Mouse (Mus musculus) gastrocnemius, adult 2 months (tissue): Measurements from ENCODE around the gene Hacd2. TPM values are rescaled to one million over a fixed set of nuclear protein-coding genes. Genes with fewer than 3 reads are reported as not detected.

Experiments used
- DNase-seq: peaks from one replicate; pipeline ENCODE4 v3.0.0; 2022
- H3K27ac ChIP-seq: fragments of 200-600 bp; 2 replicates; pipeline ENCODE4 v1.8.1; 2022; ENCODE audit warnings: mild to moderate bottlenecking
- H3K4me3 ChIP-seq: fragments of 200-600 bp; 2 replicates; pipeline ENCODE4 v1.8.1; 2022; ENCODE audit warnings: mild to moderate bottlenecking, moderate library complexity
- CTCF ChIP-seq: fragments of 200-600 bp; IDR thresholded peaks from 2 replicates; pipeline ENCODE4 v1.8.1; 2022; ENCODE audit warnings: antibody characterized with exemption, mild to moderate bottlenecking, moderate library complexity
- intact Hi-C: fragments of 180-260 bp; cut with DNase I; formaldehyde crosslinking; loops from one replicate; pipeline ENCODE4 v1.15.1; 2025
- total RNA-seq, 2 experiments: library from RNA; stranded (reverse); gene quantifications; 2 replicates each; pipeline ENCODE4 v1.2.3; 2021

Hacd2 gene
- total RNA-seq, 2 experiments from 2014 or later = 1.8 TPM

DNA sequence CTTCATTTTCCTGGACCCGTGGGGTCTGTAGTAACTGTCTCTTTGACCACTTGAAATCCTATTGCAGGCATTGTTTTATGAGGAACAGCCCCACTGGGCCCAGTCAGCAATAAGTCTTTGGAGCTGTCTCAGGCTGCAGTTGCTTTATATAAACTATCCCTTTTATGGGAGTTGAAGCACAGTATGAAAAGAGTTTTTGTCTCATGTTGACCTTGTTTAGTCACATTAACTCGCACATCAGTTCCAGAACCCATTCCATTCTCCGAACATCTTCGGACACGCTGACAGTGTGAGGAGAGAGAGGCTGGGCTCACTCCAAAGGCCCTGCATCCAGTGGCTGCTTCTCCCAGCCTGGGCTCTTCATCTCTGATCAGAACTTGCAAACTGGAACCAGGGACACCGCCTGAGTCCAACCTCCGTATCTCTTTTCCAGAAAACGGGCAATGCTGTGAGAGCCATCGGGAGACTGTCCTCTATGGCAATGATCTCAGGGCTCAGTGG, 27.5 kb upstream of the Hacd2 start:
- H3K27ac ChIP-seq = peak overlapping the region; percentile 64

DNA sequence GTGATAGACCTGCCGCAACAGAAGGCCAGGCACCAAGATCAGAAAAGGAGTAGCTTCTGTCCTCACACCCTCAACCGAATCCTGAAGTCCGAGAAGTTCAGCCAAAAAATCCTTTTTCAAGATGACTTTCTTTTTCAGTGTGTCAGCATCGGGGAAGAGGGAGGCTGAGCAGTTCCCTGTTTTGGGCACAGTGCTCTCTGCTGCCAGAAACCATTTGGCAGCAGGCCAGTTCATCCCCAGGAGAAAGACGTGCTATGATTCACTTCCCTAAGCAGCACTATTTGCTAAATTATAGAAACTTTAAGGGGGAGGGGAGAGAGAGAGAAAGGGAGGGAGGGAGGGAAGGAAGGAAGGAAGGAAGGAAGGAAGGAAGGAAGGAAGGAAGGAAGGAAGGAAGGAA, 26.1 kb upstream of the Hacd2 start:
- H3K27ac ChIP-seq = peak overlapping the region; percentile 64
- no peak overlapping the region for H3K4me3 ChIP-seq
- peak; percentile 76 for DNase-seq
- intact Hi-C loops = no loop called here
- no peak for TF ChIP-seq CTCF

More for the DNA sequence above, 27.5 kb upstream of the Hacd2 start:
- DNase-seq = no peak
- no peak for TF ChIP-seq CTCF
- H3K4me3 ChIP-seq = peak overlapping the region; percentile 8; the same call in 1 of the 2 replicates
- intact Hi-C loops = no loop called here

DNA sequence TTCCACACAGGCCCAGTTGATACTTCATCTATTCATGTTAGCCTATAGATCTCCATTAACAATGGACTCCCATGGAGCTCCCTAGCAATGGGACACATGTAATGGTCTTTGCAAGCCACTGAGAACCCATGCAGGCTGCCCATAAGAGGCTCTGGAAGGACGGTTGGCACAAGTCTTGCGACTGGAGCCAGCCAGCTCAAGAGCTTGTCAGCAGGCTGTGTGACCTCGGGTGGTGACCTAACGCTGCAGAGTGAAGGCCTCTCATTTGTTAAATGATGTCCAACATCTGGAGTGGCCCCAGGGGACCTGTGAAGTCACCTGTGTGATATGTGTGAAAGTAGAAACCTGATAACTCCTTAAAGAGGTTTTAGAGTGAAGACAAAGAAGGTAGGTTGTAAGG, 25.2 kb upstream of the Hacd2 start:
- DNase-seq = no peak
- Histone ChIP-seq H3K4me3 (no peak overlapping the region), H3K27ac (peak overlapping the region; percentile 17; the same call in 1 of the 2 replicates)
- intact Hi-C loops = no loop called here
- TF ChIP-seq CTCF = no peak

DNA sequence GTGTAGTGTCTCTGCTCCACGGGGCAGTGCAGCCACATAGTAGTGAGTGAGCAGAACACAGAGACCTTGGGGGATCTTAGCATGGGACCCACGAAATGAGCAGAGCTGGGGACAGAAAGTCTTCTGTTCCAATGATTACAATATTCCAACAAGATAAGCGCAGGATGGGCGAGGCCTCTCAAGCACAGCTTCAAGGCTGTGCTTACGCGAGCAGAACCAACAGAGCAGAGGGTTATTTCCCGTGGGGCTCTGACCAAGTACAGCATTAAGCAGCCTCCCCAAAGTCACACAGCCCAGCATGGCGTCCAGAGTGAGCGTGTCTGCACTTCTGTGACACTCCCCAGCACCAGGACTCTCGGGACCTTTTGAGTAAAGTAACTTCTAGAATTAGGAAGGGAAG, 24.7 kb upstream of the Hacd2 start:
- intact Hi-C loops = no loop called here
- no peak for DNase-seq
- TF ChIP-seq CTCF = no peak
- Histone ChIP-seq H3K4me3 (no peak overlapping the region), H3K27ac (no peak overlapping the region)

DNA sequence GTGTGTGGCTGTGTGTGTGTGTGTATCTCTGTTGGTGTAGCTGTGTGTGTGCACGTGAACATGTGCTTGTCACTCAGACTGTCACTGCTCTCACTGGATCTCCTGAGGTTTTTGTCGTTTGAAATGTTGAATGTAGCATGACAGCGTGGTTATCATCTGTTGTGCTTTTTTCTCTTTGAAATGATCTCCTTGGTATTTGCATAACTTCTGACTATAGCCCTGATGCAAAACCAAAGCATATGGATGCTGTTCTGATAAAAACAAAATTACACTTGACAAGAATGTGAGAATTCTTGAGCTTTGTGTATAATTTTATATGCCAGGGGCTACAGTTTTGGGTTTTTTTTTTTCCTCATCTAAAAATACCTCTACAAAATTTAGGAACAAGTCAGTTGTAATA, 23.2 kb upstream of the Hacd2 start:
- intact Hi-C loops = no loop called here
- Histone ChIP-seq H3K4me3 (no peak overlapping the region), H3K27ac (no peak overlapping the region)
- no peak for TF ChIP-seq CTCF
- no peak for DNase-seq

DNA sequence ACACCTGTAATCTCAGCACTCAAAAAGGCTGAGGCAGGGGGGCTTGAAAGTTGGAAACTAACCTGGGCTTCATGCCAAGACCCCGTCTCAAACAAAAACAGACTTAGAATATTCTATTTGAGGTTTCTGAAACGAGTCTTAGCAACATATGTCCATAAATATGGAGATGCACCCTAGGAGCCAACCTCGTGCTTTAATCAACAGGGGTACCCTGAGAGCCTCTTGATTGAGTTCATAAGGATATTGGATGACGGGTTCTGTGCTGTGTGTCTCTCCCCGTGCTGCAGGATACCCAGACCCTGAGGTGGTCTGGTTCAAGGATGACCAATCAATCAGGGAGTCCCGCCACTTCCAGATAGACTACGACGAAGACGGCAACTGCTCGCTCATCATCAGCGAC, 22.2 kb upstream of the Hacd2 start:
- intact Hi-C loops = no loop called here
- Histone ChIP-seq H3K27ac (no peak overlapping the region), H3K4me3 (no peak overlapping the region)
- DNase-seq = no peak
- TF ChIP-seq CTCF = no peak

DNA sequence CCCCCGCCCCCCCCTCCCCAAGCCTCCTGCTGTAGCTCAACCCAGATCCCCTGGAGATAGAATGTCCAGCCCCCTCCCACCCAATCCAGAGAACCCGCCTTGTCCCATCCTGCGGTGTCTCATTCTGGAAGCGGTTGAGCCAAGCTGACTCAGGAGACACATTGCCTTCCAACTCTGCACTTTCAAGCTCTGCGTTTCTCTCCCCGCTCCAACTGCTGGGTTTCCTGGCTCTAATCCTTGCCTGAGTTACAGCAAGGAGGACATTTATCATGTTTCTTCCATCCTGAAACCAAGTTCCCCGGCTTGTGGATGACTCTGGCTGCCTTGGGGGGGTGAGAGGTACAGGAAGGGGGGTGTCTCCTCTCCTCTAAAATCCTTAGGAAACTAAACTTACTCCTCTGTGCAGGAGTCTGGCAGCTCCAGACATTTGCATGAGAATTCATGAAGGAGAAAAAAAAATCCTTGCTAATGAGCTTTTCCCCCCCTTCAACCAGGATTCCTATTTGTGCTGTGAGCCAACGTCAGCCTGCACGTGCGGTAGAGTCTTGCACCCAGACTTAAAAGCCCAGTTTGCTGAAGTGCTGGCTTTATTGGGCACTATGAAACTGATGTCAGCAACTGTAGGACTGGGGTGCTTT, 21.2 kb upstream of the Hacd2 start:
- Histone ChIP-seq H3K27ac (no peak overlapping the region), H3K4me3 (no peak overlapping the region)
- peak; percentile 41 for DNase-seq
- intact Hi-C loops = no loop called here
- no peak for TF ChIP-seq CTCF

DNA sequence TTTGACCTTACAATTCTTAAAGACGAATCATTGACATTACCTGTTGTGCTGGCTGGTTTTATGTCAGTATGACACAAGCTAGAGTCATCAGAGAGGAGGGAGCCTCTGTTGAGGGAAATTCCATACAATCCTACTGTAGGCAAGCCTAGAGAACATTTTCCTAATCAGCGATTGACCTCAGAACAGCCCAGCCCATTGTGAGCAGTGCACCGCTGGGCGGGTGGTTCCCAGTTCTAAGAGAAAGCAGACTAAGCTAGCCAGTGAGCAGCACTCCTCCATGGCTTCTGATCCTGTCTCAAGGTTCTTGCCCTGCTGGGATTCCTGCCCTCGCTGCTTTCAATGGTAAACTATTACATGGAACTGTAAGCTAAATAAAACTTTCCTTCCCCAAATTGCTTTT, 17.9 kb upstream of the Hacd2 start:
- TF ChIP-seq CTCF = no peak
- intact Hi-C loops = no loop called here
- no peak overlapping the region for H3K27ac ChIP-seq

DNA sequence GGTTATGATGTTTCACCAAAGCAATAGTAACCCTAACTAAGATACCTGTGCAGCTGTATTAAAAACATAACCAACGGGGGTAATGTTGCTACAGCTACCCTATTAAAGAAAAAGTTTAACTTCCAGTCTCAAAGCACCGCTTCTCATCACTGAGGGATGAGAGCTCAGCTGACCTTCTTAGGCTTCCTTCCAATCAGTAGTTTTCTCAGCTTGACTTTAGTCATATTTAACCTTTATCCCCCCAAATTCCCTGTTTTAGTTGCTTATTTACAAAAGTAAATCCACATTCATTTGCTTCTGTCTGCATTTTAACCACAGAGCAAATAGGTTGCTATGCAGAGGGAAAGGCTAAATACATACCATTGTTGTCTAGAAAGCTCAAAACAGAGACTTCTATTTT, 17.5 kb upstream of the Hacd2 start:
- no peak overlapping the region for H3K27ac ChIP-seq
- DNase-seq = no peak
- no peak for TF ChIP-seq CTCF
- intact Hi-C loops = no loop called here
- no peak overlapping the region for H3K4me3 ChIP-seq

More for the DNA sequence above, 17.9 kb upstream of the Hacd2 start:
- DNase-seq = no peak
- no peak overlapping the region for H3K4me3 ChIP-seq

DNA sequence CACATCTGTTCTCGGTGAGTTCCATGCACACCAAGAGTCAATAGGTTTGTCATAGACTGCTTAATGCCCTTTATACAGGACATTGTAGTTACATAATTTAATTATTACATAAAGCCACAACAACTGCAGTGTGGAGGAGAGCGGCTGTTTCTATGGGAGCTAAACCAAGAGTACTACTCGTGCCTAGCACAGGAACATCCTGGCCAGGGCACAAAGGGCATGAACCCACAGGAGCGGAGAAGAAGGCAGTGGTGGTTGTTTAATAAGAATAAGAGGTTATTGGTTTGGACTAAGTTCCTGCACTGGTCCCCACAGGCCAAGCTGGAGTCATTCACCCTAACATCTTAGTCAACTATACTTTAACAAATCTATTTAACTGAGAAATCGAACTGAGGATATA, 16.0 kb upstream of the Hacd2 start:
- no peak for TF ChIP-seq CTCF
- DNase-seq = no peak
- intact Hi-C loops = no loop called here
- Histone ChIP-seq H3K27ac (no peak overlapping the region), H3K4me3 (no peak overlapping the region)

DNA sequence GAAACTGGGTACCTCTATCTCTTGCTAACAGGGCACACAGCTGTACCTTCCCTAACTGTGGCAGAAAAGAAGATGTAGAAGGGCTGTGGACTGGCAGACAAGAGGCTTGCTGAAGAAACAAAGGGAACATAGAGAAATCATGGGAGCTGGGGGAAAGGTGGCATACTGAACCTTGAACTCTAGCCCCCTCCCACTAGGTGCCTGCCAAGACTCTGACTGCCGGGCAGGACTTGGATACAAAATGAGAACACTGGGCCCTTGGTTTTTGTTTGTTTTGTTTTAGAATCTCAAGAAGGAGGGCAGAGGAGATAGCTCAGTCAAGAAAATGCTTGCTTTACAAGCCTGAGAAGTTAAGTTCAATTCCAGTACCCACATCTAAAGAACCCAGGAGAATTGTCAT, 14.9 kb upstream of the Hacd2 start:
- Histone ChIP-seq H3K4me3 (no peak overlapping the region), H3K27ac (no peak overlapping the region)
- intact Hi-C loops = no loop called here
- no peak for DNase-seq
- TF ChIP-seq CTCF = no peak

DNA sequence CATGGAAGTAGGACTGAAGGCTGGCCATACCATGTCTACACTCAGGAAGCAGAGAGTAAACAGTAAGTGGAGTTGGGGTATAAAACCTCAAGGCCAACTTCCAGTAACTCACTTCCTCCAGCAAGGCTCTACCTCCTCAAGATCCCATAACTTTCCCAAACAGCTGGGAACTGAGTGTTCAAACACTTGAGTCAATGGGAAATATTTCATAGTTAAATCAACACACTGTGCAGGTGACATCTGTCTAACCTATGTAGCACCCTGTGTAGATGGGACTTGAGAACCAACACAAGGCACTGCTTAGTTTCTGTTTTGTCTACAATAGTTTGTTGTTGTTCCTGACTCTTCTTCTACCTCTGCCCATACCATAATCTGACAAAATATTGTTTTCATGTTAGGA, 13.8 kb upstream of the Hacd2 start:
- intact Hi-C loops = no loop called here
- Histone ChIP-seq H3K4me3 (no peak overlapping the region), H3K27ac (no peak overlapping the region)
- no peak for DNase-seq
- TF ChIP-seq CTCF = no peak

DNA sequence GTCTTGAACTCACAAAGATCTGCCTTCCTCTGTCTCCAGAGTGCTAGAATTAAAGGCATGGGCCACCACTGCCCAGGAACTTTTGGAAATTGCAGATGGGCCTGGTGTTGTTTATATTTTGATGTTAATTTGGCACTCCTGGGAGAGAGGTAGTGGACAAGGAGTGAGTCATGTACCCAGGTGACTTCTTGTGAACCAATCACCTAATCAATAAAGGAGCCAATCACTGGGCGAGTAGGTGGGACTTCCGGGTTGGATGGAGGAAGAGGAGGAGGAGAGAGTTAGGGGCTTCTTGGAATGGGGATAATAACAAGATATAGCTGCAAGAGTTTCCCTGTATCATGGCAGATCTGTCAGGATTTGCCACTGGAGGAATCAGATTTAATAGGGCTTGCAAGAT, 8.7 kb upstream of the Hacd2 start:
- intact Hi-C loops = no loop called here
- no peak for TF ChIP-seq CTCF
- DNase-seq = no peak

DNA sequence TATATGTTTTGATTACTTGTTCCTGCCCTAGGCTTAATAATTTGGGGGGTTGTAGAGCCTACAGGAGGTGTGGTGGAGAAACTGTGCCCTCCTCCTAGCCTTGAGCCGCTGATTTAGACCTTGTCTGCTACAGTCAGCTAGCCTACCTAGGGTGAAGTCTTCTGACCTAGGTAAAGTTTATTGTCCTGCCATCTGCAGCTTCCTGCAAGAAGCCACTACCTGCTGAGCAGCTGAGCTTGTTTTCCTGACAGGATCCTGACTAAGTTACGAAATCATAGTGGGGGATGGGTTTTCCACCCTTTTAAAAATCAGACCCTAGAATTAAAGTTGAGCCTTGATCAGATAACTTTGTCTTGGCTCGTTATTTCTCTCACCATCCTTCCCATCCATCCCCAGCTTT, 5.7 kb upstream of the Hacd2 start:
- Histone ChIP-seq H3K27ac (no peak overlapping the region), H3K4me3 (no peak overlapping the region)
- intact Hi-C loops = no loop called here
- no peak for TF ChIP-seq CTCF
- DNase-seq = no peak

More for the DNA sequence above, 8.7 kb upstream of the Hacd2 start:
- no peak overlapping the region for H3K27ac ChIP-seq
- no peak overlapping the region for H3K4me3 ChIP-seq
